Mouse (Mus musculus): Measurements from ENCODE around the gene Aldh3a1. TPM values are rescaled to one million over a fixed set of nuclear protein-coding genes. Genes with fewer than 3 reads are reported as not detected.
"Not testable (repeated sequence)": the region's sequence is repeated elsewhere in the genome, so short reads cannot be mapped to it uniquely, and the experiment has no call there.

Aldh3a1 gene
- 0.17 and 0.26 TPM in 2 replicates for polyA plus RNA-seq (2015; fragmentation: Nextera tagmentation; extraction: Ambion mirVana)

DNA sequence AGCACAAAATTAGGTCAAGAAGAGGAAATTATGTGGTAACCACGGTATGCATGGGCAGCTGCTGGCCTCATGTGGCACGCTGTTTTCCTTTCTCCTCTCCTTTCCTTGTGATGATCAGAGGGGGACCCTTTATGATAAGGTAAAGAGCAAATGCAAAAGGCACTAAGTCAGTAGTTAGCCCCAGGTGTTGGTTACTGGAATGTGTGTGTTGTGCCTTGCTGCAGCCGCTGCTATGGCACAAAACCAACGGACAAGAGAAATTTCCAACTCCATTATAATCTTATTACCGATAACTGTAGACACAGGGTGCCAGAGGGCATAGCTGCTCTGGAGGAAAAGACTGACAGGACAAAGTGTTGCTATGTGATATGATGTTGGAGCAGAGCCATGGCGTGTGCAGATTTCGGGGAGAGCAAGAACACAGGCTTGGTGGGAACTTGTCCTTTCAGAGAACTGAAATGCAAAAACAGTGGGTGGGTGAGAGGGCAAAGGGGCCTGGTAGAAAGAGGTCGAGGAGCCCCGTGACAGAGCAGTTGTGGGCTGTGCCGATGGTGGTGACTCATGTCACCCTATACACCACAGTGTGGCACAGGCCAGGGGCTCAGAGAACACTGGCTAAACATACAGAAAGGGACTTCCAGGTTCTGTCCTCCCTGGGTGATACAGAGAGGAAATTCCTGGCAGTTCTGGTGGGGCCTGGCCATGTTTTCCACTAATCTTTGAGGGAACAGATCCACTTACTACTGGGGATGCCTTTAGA lies at the start of gene Aldh3a1:
TSS of gene Aldh3a1 (plus strand) at position 51 of the 760 bp plus-strand sequence.
- H3K4me1 ChIP-seq (replicated peaks): 0 out of 2 replicates have a peak, but pooled peaks cover 5% of the 10 kb centered on the region
- no peak within 1 kb of the TSS for H3K4me3 ChIP-seq
- ATAC-seq (ENCODE audit: low FRiP score, low read depth): no peak
- H3K9ac ChIP-seq: no peak within 1 kb of the TSS
- no peaks in the 10 kb centered on the region for H3K36me3 ChIP-seq
- H3K27me3 ChIP-seq: peaks cover 3% of the 10 kb centered on the region; the same call in 1 of the 2 replicates
- no peak within 1 kb of the TSS for H3K27ac ChIP-seq (replicated peaks)
- WGBS: 63% methylated on average over 10 of the region's 10 CpGs
- H3K4me2 ChIP-seq: no peak within 1 kb of the TSS
- H3K9me3 ChIP-seq: no peaks in the 10 kb centered on the region

GRCm38 (mm10) chr11:61158141-61158540 lies 49.2 kb upstream of the Aldh3a1 start:
- 56% methylated on average over 3 of the region's 3 CpGs for WGBS
- Histone ChIP-seq H3K9ac (no peak overlapping the region), H3K4me1 (replicated peaks) (0 out of 2 replicates have a peak, but pooled peaks cover 5% of the 10 kb centered on the region), H3K27me3 (no peaks in the 10 kb centered on the region), H3K4me3 (no peak overlapping the region), H3K4me2 (no peak overlapping the region), H3K9me3 (no peaks in the 10 kb centered on the region), H3K27ac (replicated peaks) (no peak overlapping the region), H3K36me3 (peaks cover 99% of the 10 kb centered on the region)
- ATAC-seq (ENCODE audit: low FRiP score, low read depth): peak; percentile 43; the same call in 1 of the 2 replicates

GRCm38 (mm10) chr11:61159796-61160732 lies 47.3 kb upstream of the Aldh3a1 start:
- WGBS: 71% methylated on average over 11 of the region's 11 CpGs
- no peak for ATAC-seq (ENCODE audit: low FRiP score, low read depth)

GRCm38 (mm10) chr11:61161121-61161520 lies 46.2 kb upstream of the Aldh3a1 start:
- H3K9me3 ChIP-seq: no peaks in the 10 kb centered on the region
- 95% methylated on average over 13 of the region's 13 CpGs for WGBS
- H3K27me3 ChIP-seq: no peaks in the 10 kb centered on the region
- no peak for ATAC-seq (ENCODE audit: low FRiP score, low read depth)
- no peak overlapping the region for H3K27ac ChIP-seq (replicated peaks)
- no peak overlapping the region for H3K9ac ChIP-seq
- H3K4me2 ChIP-seq: no peak overlapping the region
- no peak overlapping the region for H3K4me3 ChIP-seq
- 0 out of 2 replicates have a peak, but pooled peaks cover 5% of the 10 kb centered on the region for H3K4me1 ChIP-seq (replicated peaks)
- H3K36me3 ChIP-seq: peaks cover 98% of the 10 kb centered on the region

More at GRCm38 (mm10) chr11:61159796-61160732, 47.3 kb upstream of the Aldh3a1 start:
- no peak overlapping the region for H3K9ac ChIP-seq
- no peaks in the 10 kb centered on the region for H3K27me3 ChIP-seq
- no peak overlapping the region for H3K4me2 ChIP-seq
- H3K36me3 ChIP-seq: peaks cover 99% of the 10 kb centered on the region
- no peak overlapping the region for H3K27ac ChIP-seq (replicated peaks)
- H3K4me3 ChIP-seq: no peak overlapping the region
- H3K4me1 ChIP-seq (replicated peaks): 0 out of 2 replicates have a peak, but pooled peaks cover 5% of the 10 kb centered on the region
- no peaks in the 10 kb centered on the region for H3K9me3 ChIP-seq

GRCm38 (mm10) chr11:61162776-61163175 lies 44.6 kb upstream of the Aldh3a1 start:
- Histone ChIP-seq H3K36me3 (peaks cover 97% of the 10 kb centered on the region), H3K9me3 (no peaks in the 10 kb centered on the region), H3K9ac (no peak overlapping the region), H3K4me3 (no peak overlapping the region), H3K27me3 (no peaks in the 10 kb centered on the region), H3K4me1 (replicated peaks) (0 out of 2 replicates have a peak, but pooled peaks cover 6% of the 10 kb centered on the region), H3K4me2 (no peak overlapping the region), H3K27ac (replicated peaks) (no peak overlapping the region)
- ATAC-seq (ENCODE audit: low FRiP score, low read depth): no peak
- WGBS: 95% methylated on average over 14 of the region's 14 CpGs

- peaks cover 7% of the 10 kb centered on the region for H3K4me1 ChIP-seq (replicated peaks)
- 98% methylated on average over 3 of the region's 3 CpGs for WGBS
- no peak overlapping the region for H3K4me2 ChIP-seq
- no peak overlapping the region for H3K9ac ChIP-seq
- no peaks in the 10 kb centered on the region for H3K9me3 ChIP-seq
- no peak for ATAC-seq (ENCODE audit: low FRiP score, low read depth)
- H3K27ac ChIP-seq (replicated peaks): no peak overlapping the region
- peaks cover 92% of the 10 kb centered on the region for H3K36me3 ChIP-seq
- no peaks in the 10 kb centered on the region for H3K27me3 ChIP-seq
- no peak overlapping the region for H3K4me3 ChIP-seq
These were observed 44.0 kb upstream of the Aldh3a1 start for GRCm38 (mm10) chr11:61163341-61163740.

- Histone ChIP-seq H3K9ac (no peak overlapping the region), H3K4me2 (no peak overlapping the region), H3K9me3 (no peaks in the 10 kb centered on the region), H3K36me3 (peaks cover 82% of the 10 kb centered on the region), H3K4me1 (replicated peaks) (peaks cover 18% of the 10 kb centered on the region), H3K4me3 (no peak overlapping the region), H3K27ac (replicated peaks) (no peak overlapping the region), H3K27me3 (no peaks in the 10 kb centered on the region)
- no peak for ATAC-seq (ENCODE audit: low FRiP score, low read depth)
- WGBS: 95% methylated on average over 6 of the region's 6 CpGs
These were observed 43.0 kb upstream of the Aldh3a1 start for GRCm38 (mm10) chr11:61164366-61164765.

DNA sequence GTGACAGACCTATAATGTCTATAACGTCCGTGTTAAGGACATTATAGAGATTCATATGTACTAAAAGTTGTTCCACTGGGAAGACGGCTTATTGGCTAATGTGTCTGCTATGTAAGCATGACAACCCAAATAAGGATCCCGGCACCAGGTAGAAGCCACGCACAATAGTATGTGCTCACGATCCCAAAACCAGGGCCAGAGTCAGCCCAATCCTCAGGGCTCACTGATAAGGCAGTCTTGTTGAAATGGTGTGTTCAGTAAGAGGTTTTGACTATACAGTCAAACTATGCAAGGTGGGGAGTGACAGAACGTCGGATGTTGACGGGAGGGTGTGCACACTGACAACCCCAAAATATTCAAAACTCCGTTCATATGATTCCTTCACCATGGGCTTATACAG lies 42.5 kb upstream of the Aldh3a1 start:
- Histone ChIP-seq H3K4me1 (replicated peaks) (peaks cover 23% of the 10 kb centered on the region), H3K4me3 (no peak overlapping the region), H3K9ac (no peak overlapping the region), H3K4me2 (no peak overlapping the region), H3K36me3 (peaks cover 77% of the 10 kb centered on the region), H3K27ac (replicated peaks) (no peak overlapping the region), H3K27me3 (no peaks in the 10 kb centered on the region), H3K9me3 (no peaks in the 10 kb centered on the region)
- 94% methylated on average over 10 of the region's 10 CpGs for WGBS
- no peak for ATAC-seq (ENCODE audit: low FRiP score, low read depth)

GRCm38 (mm10) chr11:61170184-61170583 lies 37.2 kb upstream of the Aldh3a1 start:
- H3K4me3 ChIP-seq: no peak overlapping the region
- H3K27ac ChIP-seq (replicated peaks): no peak overlapping the region
- H3K9ac ChIP-seq: no peak overlapping the region
- H3K36me3 ChIP-seq: peaks cover 24% of the 10 kb centered on the region
- peak overlapping the region; percentile 71; the same call in 1 of the 2 replicates for H3K4me2 ChIP-seq
- no peak for ATAC-seq (ENCODE audit: low FRiP score, low read depth)
- WGBS: 74% methylated on average over 5 of the region's 5 CpGs
- no peaks in the 10 kb centered on the region for H3K9me3 ChIP-seq
- no peaks in the 10 kb centered on the region for H3K27me3 ChIP-seq
- H3K4me1 ChIP-seq (replicated peaks): peaks cover 60% of the 10 kb centered on the region

DNA sequence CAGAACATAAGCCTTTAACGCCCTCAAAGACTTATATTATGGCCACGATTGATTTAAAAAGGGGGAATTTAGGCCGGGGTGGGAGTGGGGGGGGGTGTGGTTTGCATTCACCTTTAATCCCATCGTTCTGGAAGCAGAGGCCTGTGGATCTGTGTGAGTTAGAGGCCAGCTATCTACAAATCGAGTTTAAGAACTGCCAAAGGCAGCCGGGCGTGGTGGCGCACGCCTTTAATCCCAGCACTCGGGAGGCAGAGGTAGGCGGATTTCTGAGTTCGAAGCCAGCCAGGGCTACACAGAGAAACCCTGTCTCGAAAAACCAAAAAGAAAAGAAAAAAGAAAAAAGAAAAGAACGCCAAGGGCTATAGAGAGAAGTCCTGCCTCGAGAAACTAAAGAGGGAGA lies 33.9 kb upstream of the Aldh3a1 start:
- not testable (repeated sequence) for ATAC-seq (ENCODE audit: low FRiP score, low read depth); H3K27ac ChIP-seq (replicated peaks)

GRCm38 (mm10) chr11:61174291-61174820 lies 33.0 kb upstream of the Aldh3a1 start:
- Histone ChIP-seq H3K9me3 (no peaks in the 10 kb centered on the region), H3K27ac (replicated peaks) (peak overlapping the region; percentile 98), H3K27me3 (no peaks in the 10 kb centered on the region), H3K4me3 (peak overlapping the region; percentile 87), H3K4me1 (replicated peaks) (peaks cover 49% of the 10 kb centered on the region), H3K9ac (peak overlapping the region; percentile 99), H3K4me2 (peak overlapping the region; percentile 71), H3K36me3 (no peaks in the 10 kb centered on the region)
- peak; percentile 31 for ATAC-seq (ENCODE audit: low FRiP score, low read depth)
- WGBS: 1% methylated on average over 28 of the region's 28 CpGs

More for the DNA sequence above, 33.9 kb upstream of the Aldh3a1 start:
- not testable (repeated sequence) for H3K36me3 ChIP-seq, H3K27me3 ChIP-seq, H3K9me3 ChIP-seq
- peak overlapping the region; percentile 87 for H3K4me3 ChIP-seq
- 27% methylated on average over 15 of the region's 15 CpGs for WGBS
- H3K4me2 ChIP-seq: peak overlapping the region; percentile 71
- H3K4me1 ChIP-seq (replicated peaks): peaks cover 58% of the 10 kb centered on the region
- peak overlapping the region; percentile 99 for H3K9ac ChIP-seq
